Mouse (Mus musculus) B cell, adult 67 days (primary cell): ENCODE measurements around the gene Upf2. TPM values are rescaled to one million over a fixed set of nuclear protein-coding genes. Genes with fewer than 3 reads are reported as not detected.

Experiments used
- total RNA-seq, 2 experiments: library from RNA; stranded (reverse); gene quantifications; 4 replicates each; pipeline ENCODE4 v1.2.4; 2023

Upf2 gene
- total RNA-seq, result 10 to 100 TPM; 59.8 to 63.3 TPM

DNA sequence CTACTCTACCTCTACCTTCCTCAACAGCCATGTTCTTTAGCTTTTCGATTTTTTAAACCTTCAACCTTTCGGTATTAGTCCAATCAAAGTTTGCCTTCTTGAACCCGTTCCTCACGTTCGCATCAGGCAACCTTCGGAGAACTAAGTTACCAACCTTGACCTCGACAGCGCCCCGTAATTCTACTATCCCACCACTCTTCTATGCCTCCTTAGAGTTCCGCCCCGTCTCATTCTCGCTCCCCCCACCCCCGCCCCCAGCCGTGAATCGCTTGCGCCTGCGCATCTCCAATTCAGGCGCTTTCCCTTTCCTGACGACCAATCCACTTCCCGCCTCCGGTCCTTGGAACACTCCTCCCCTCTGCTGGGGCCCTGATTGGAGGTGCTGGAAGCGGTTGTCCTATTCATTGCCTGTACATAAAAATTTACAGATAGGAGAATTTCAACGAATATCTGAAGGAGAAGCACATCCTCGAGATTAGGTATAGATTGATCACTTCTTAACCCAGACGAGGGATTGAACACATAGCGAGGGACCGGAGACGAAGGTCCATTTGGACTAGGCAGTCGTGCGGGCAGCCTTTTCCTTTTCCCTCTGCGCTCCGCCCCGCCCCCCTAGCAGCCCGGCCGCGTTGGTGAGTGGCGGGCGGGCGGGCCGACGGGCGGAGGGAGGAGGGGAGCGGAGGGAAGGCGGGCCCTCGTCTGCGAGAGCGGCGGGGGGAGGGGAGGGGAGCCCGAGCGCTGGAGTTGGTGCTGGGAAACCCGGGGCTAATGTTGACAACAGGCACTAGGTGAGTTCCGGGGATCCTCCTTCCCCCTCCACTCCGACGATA is at the start of gene Upf2:
Gene Upf2, plus strand, starts transcription at position 704 of the 830 bp plus-strand sequence.

DNA sequence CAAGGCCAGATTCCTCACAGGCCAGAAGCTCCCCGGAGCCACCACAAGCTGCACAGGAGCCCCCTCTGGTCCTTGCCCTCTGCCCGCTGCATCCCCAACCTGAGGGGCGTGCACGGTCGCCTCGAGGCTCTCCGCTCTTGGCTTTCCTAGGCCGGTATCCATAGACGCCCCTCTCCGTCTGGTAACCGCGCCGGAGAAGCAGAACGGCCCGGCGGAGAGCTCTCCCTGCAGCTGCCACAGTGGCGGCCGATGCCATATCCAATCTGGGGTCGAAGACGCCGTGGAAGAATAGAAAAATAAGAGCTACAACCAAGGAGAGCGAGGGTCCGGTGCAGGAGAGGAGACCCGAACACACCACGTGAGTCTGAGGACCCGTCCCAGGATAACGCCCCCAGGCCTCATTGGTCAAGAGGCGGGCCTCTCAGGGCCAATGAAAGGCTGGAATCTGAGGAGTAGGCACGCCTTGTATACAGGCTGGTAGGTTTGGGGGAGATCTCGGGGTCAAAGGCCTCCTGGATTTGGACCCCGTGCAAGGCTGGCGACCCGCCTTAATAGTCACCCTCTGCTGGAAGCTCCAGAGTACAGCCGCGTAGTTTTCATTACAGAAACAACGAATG is 8.7 kb upstream of the Upf2 start, which contains the start of gene Dhtkd1:
Gene Dhtkd1, minus strand, starts transcription at position 377 of the 617 bp plus-strand sequence.

Other genes with a start within 250 kb of the Upf2 start
- gene Camk1d, start 237.0 kb upstream of the Upf2 start, total RNA-seq, result 10 to 100 TPM; 49.3 to 60.7 TPM
- gene Nudt5, start 106.5 kb upstream of the Upf2 start, total RNA-seq, result 10 to 100 TPM; 27.7 to 35.7 TPM
- 10 to 100 TPM; 98.8 to 99.5 TPM for gene Cdc123, start 106.3 kb upstream of the Upf2 start, total RNA-seq
- 1 to 10 TPM; 3.7 to 5.0 TPM for gene Gm13199, start 88.5 kb upstream of the Upf2 start, total RNA-seq
- gene Sec61a2, start 56.0 kb upstream of the Upf2 start, total RNA-seq, result 10 to 100 TPM; 32.5 to 45.0 TPM
- 1 to 10 TPM in 1 of 2 experiments, under 1 TPM in 1; 0.59 to 1.9 TPM for gene Dhtkd1, start 8.7 kb upstream of the Upf2 start, total RNA-seq
- gene Proser2, start 178.7 kb downstream of the Upf2 start, total RNA-seq, result not detected